ENCODE assay signal across 28 mouse cellular contexts in genomic region chr14:77053288-77053687, GRCm38 (mm10). TPM values are rescaled to one million over a fixed set of nuclear protein-coding genes. Genes with fewer than 3 reads are reported as not detected.
A peak's percentile ranks its signal among the peaks of the same experiment; 100 is the strongest.
DNase-seq lines count a peak whose midpoint lies in the region; ATAC-seq and TF ChIP-seq lines count a peak whose summit lies in the region.
"Had no signal": no experiment of that assay in that cellular context is flagged by ENCODE, and none has a peak within 500 bp of the region (broad histone marks: within the 10 kb centered on the region; RNA-seq: fewer than 3 reads in every experiment).

No protein-coding gene starts in this region.

- H3K4me3 ChIP-seq in gastrocnemius, adult 2 months, result no peak overlapping the region
- H3K4me3 ChIP-seq in kidney, postnatal 0 days (replicated peaks; ENCODE audit: low read depth, low read length), result no peak overlapping the region
- no peak overlapping the region for H3K4me3 ChIP-seq in kidney, embryonic 14.5 days (ENCODE audit: low read length)
- no peak overlapping the region for H3K4me3 ChIP-seq in midbrain, postnatal 0 days (ENCODE audit: low read depth, low read length)
- H3K4me3 ChIP-seq in midbrain, embryonic 13.5 days (replicated peaks), result no peak overlapping the region
- H3K4me3 ChIP-seq: embryonic facial prominence, embryonic 10.5 days; embryonic facial prominence, embryonic 13.5 days; erythroblast, embryonic 14.5 days; forebrain, embryonic 12.5 days; forebrain, embryonic 15.5 days; heart, embryonic 12.5 days; heart, embryonic 15.5 days; hindbrain, embryonic 15.5 days had no signal

- in situ Hi-C loops in Patski (cut with MboI; ENCODE audit: low pct_unique_long_range_greater_than_20kb), result loop anchor here (5.0 kb wide), 2 partner anchors 84 to 874 kb away; no protein-coding TSS in a partner anchor

- no peak overlapping the region for H3K9ac ChIP-seq in kidney, postnatal 0 days (ENCODE audit: low read depth, low read length)
- no peak overlapping the region for H3K9ac ChIP-seq in kidney, embryonic 14.5 days (ENCODE audit: low read depth, low read length)
- no peak overlapping the region for H3K9ac ChIP-seq in midbrain, postnatal 0 days (replicated peaks; ENCODE audit: low read length, poor library complexity, severe bottlenecking)
- no peak overlapping the region for H3K9ac ChIP-seq in midbrain, embryonic 13.5 days (replicated peaks)
- H3K9ac ChIP-seq: embryonic facial prominence, embryonic 13.5 days; forebrain, embryonic 12.5 days; forebrain, embryonic 15.5 days; heart, embryonic 12.5 days; heart, embryonic 15.5 days; hindbrain, embryonic 15.5 days had no signal

- no peak for ATAC-seq in kidney, postnatal 0 days (replicated peaks; ENCODE audit: low FRiP score, low read depth)
- no peak for ATAC-seq in kidney, embryonic 14.5 days (ENCODE audit: low FRiP score, low TSS enrichment)
- no peak for ATAC-seq in midbrain, postnatal 0 days (ENCODE audit: low FRiP score)
- ATAC-seq in midbrain, embryonic 13.5 days, result no peak
- ATAC-seq in Patski, result no peak
- ATAC-seq: activated CD4-positive, CD25-positive, alpha-beta regulatory T cell, adult 4 months; forebrain, embryonic 15.5 days had no signal

- no peaks in the 10 kb centered on the region for H3K9me3 ChIP-seq in kidney, postnatal 0 days (replicated peaks; ENCODE audit: low read length)
- H3K9me3 ChIP-seq in kidney, embryonic 14.5 days (ENCODE audit: control insufficient read depth, low read length), result no peaks in the 10 kb centered on the region; the same call in 1 of the 2 replicates
- H3K9me3 ChIP-seq in midbrain, postnatal 0 days (ENCODE audit: low read length), result no peaks in the 10 kb centered on the region
- peaks cover 6% of the 10 kb centered on the region; the same call in 1 of the 2 replicates for H3K9me3 ChIP-seq in midbrain, embryonic 13.5 days
- H3K9me3 ChIP-seq: forebrain, embryonic 12.5 days; forebrain, embryonic 15.5 days; heart, embryonic 12.5 days; heart, embryonic 15.5 days had no signal

- H3K27ac ChIP-seq in gastrocnemius, adult 2 months, result no peak overlapping the region
- no peak overlapping the region for H3K27ac ChIP-seq in kidney, postnatal 0 days
- no peak overlapping the region for H3K27ac ChIP-seq in kidney, embryonic 14.5 days (ENCODE audit: low read depth, low read length)
- no peak overlapping the region for H3K27ac ChIP-seq in midbrain, postnatal 0 days (ENCODE audit: low read depth, low read length)
- no peak overlapping the region for H3K27ac ChIP-seq in midbrain, embryonic 13.5 days
- H3K27ac ChIP-seq: embryonic facial prominence, embryonic 10.5 days; embryonic facial prominence, embryonic 13.5 days; forebrain, embryonic 12.5 days; forebrain, embryonic 15.5 days; heart, embryonic 15.5 days; hindbrain, embryonic 15.5 days had no signal

- intact Hi-C loops in gastrocnemius, adult 2 months (cut with DNase I), result loop anchor here (10.0 kb wide), 1 partner anchor 872 kb away; no protein-coding TSS in a partner anchor

- TF ChIP-seq CTCF in gastrocnemius, adult 2 months (IDR thresholded peaks at IDR 0.05), result peak; percentile 52
- TF ChIP-seq CTCF in kidney, postnatal 0 days (IDR thresholded peaks at IDR 0.05; ENCODE audit: low read depth), result peak; percentile 46
- TF ChIP-seq CTCF in midbrain, postnatal 0 days (IDR thresholded peaks at IDR 0.05), result peak; percentile 55
- TF ChIP-seq CTCF in Patski (IDR thresholded peaks at IDR 0.05), result peak; percentile 46

- no peak overlapping the region for H3K4me2 ChIP-seq in kidney, postnatal 0 days (ENCODE audit: low read length)
- no peak overlapping the region for H3K4me2 ChIP-seq in kidney, embryonic 14.5 days (replicated peaks; ENCODE audit: low read depth, low read length)
- no peak overlapping the region for H3K4me2 ChIP-seq in midbrain, postnatal 0 days (ENCODE audit: low read depth, low read length, poor library complexity, severe bottlenecking)
- no peak overlapping the region for H3K4me2 ChIP-seq in midbrain, embryonic 13.5 days (replicated peaks)
- H3K4me2 ChIP-seq: embryonic facial prominence, embryonic 13.5 days; forebrain, embryonic 12.5 days; forebrain, embryonic 15.5 days; heart, embryonic 12.5 days; heart, embryonic 15.5 days; hindbrain, embryonic 15.5 days had no signal

- no peaks in the 10 kb centered on the region for H3K4me1 ChIP-seq in kidney, postnatal 0 days (replicated peaks; ENCODE audit: insufficient read depth, low read length)
- no peaks in the 10 kb centered on the region for H3K4me1 ChIP-seq in kidney, embryonic 14.5 days (ENCODE audit: control insufficient read depth, insufficient read depth, low read length)
- no peaks in the 10 kb centered on the region for H3K4me1 ChIP-seq in midbrain, postnatal 0 days (ENCODE audit: insufficient read depth, low read length)
- no peaks in the 10 kb centered on the region for H3K4me1 ChIP-seq in midbrain, embryonic 13.5 days (replicated peaks)
- H3K4me1 ChIP-seq: embryonic facial prominence, embryonic 10.5 days; embryonic facial prominence, embryonic 13.5 days; forebrain, embryonic 12.5 days; forebrain, embryonic 15.5 days; heart, embryonic 12.5 days; heart, embryonic 15.5 days; hindbrain, embryonic 15.5 days had no signal

- POLR2A ChIA-PET in Patski (lab: Charles Lee), result no interaction called here

- H3K36me3 ChIP-seq in kidney, postnatal 0 days (ENCODE audit: insufficient read depth, low read length), result no peaks in the 10 kb centered on the region
- H3K36me3 ChIP-seq in kidney, embryonic 14.5 days (ENCODE audit: control insufficient read depth, insufficient read depth, low read length), result no peaks in the 10 kb centered on the region
- H3K36me3 ChIP-seq in midbrain, postnatal 0 days (ENCODE audit: insufficient read depth, low read length), result no peaks in the 10 kb centered on the region
- H3K36me3 ChIP-seq in midbrain, embryonic 13.5 days, result no peaks in the 10 kb centered on the region
- H3K36me3 ChIP-seq: embryonic facial prominence, embryonic 10.5 days; embryonic facial prominence, embryonic 13.5 days; forebrain, embryonic 12.5 days; forebrain, embryonic 15.5 days; heart, embryonic 12.5 days; heart, embryonic 15.5 days; hindbrain, embryonic 15.5 days had no signal

- H3K27me3 ChIP-seq in kidney, postnatal 0 days (ENCODE audit: insufficient read depth, low read length), result no peaks in the 10 kb centered on the region
- no peaks in the 10 kb centered on the region for H3K27me3 ChIP-seq in kidney, embryonic 14.5 days (ENCODE audit: control insufficient read depth, insufficient read depth, low read length)
- H3K27me3 ChIP-seq in midbrain, postnatal 0 days (ENCODE audit: insufficient read depth, low read length), result no peaks in the 10 kb centered on the region
- H3K27me3 ChIP-seq in midbrain, embryonic 13.5 days, result no peaks in the 10 kb centered on the region
- no peaks in the 10 kb centered on the region for H3K27me3 ChIP-seq in Patski
- H3K27me3 ChIP-seq: embryonic facial prominence, embryonic 13.5 days; forebrain, embryonic 12.5 days; heart, embryonic 12.5 days; hindbrain, embryonic 15.5 days had no signal

- CTCF ChIA-PET in Patski (lab: Charles Lee), result interaction anchor here (1.0 to 1.6 kb wide), 4 partner anchors 13 to 875 kb away, joined by 3 read pairs; no protein-coding TSS in a partner anchor

- DNase-seq in gastrocnemius, adult 2 months, result no peak
- DNase-seq in gastrocnemius, postnatal 4 days (ENCODE audit: low spot score in 2 of 2), result no peak
- DNase-seq in kidney, postnatal 0 days (ENCODE audit: low spot score), result peak; percentile 51
- DNase-seq in midbrain, postnatal 0 days (ENCODE audit: low spot score), result no peak
- no peak for DNase-seq in Patski (ENCODE audit: low read depth, low spot score)
- DNase-seq in kidney, postnatal 25 days, result no peak
- DNase-seq: adrenal gland, adult 8-10 months; adrenal gland, postnatal 25 days; cerebellum, adult 11-12 months; cerebellum, adult 8-10 months; cerebellum, postnatal 36 days; embryo, embryonic 11 days; gastrocnemius, postnatal 10 days; gastrocnemius, postnatal 36 days; heart, postnatal 10 days; heart, postnatal 36 days had no signal

RNA-seq across cellular contexts. Expression of gene Lacc1, which starts 16.6 kb away (rescaled TPM):
- under 1 TPM; 0.66 to 0.75 TPM for total RNA-seq in gastrocnemius, adult 2 months (2021)
- 1 to 10 TPM; 6.4 to 6.6 TPM for total RNA-seq in gastrocnemius, postnatal 4 days (2021)
- 5.5 and 5.8 TPM in 2 replicates for polyA plus RNA-seq in kidney, postnatal 0 days (2015; fragmentation: Nextera tagmentation; extraction: Ambion mirVana)
- polyA plus RNA-seq in kidney, embryonic 14.5 days (2014; fragmentation: Nextera tagmentation; extraction: Ambion mirVana), result 6.5 and 7.5 TPM in 2 replicates
- 1.5 and 5.3 TPM in 2 replicates for total RNA-seq in midbrain, postnatal 0 days (2014; rRNA removed)
- 1.3 and 2.2 TPM in 2 replicates for polyA plus RNA-seq in midbrain, postnatal 0 days (2015; fragmentation: Nextera tagmentation; extraction: Ambion mirVana)
- 1.8 TPM in 2 replicates for polyA plus RNA-seq in midbrain, embryonic 13.5 days (2015; fragmentation: Nextera tagmentation; extraction: Ambion mirVana)
- polyA plus RNA-seq in Patski (2021), result 40.9 TPM
- total RNA-seq: MEL had no signal
- polyA plus RNA-seq: activated CD4-positive, CD25-positive, alpha-beta regulatory T cell, adult 4 months; erythroblast, embryonic 14.5 days had no signal

RNA-seq across cellular contexts. Expression of gene Ccdc122, which starts 16.7 kb away (rescaled TPM):
- total RNA-seq in gastrocnemius, adult 2 months (2021), result 1 to 10 TPM; 1.1 to 2.4 TPM
- total RNA-seq in gastrocnemius, postnatal 4 days (2021), result 1 to 10 TPM; 2.9 to 3.3 TPM
- polyA plus RNA-seq in kidney, postnatal 0 days (2015; fragmentation: Nextera tagmentation; extraction: Ambion mirVana), result 2.3 and 2.6 TPM in 2 replicates
- polyA plus RNA-seq in kidney, embryonic 14.5 days (2014; fragmentation: Nextera tagmentation; extraction: Ambion mirVana), result 1.7 and 1.8 TPM in 2 replicates
- 1.3 and 2.0 TPM in 2 replicates for total RNA-seq in midbrain, postnatal 0 days (2014; rRNA removed)
- polyA plus RNA-seq in midbrain, postnatal 0 days (2015; fragmentation: Nextera tagmentation; extraction: Ambion mirVana), result 1.6 and 1.8 TPM in 2 replicates
- polyA plus RNA-seq in midbrain, embryonic 13.5 days (2015; fragmentation: Nextera tagmentation; extraction: Ambion mirVana), result 0.79 and 0.86 TPM in 2 replicates
- polyA plus RNA-seq in Patski (2021), result 11.7 TPM
- total RNA-seq: MEL had no signal
- polyA plus RNA-seq: erythroblast, embryonic 14.5 days had no signal
